Mouse (Mus musculus) hindbrain, embryonic 11.5 days (tissue): ENCODE measurements around the gene Pidd1. TPM values are rescaled to one million over a fixed set of nuclear protein-coding genes. Genes with fewer than 3 reads are reported as not detected.

ENCODE experiments used
- ATAC-seq: fragments of 200-750 bp; cut with Nextera tagmentation; 2 replicates; pipeline ENCODE4 v1.8.0; 2017; ENCODE audit warnings: mild to moderate bottlenecking, moderate TSS enrichment, moderate library complexity; ENCODE audit not compliant: low FRiP score
- DNase-seq: peaks from one replicate; pipeline ENCODE4 v3.0.0-alpha.2; 2015; ENCODE audit warnings: low spot score
- H3K27ac ChIP-seq: fragments of 300-500 bp; sonication (generic); 2 replicates; pipeline ENCODE4 v1.5.1; 2014; ENCODE audit warnings: mild to moderate bottlenecking, low read depth, low read length
- H3K27me3 ChIP-seq: fragments of 300-500 bp; sonication (generic); 2 replicates; pipeline ENCODE4 v1.6.1; 2014; ENCODE audit warnings: mild to moderate bottlenecking, low read length, moderate library complexity, mixed read lengths; ENCODE audit not compliant: control insufficient read depth, insufficient read depth
- H3K36me3 ChIP-seq: fragments of 300-500 bp; sonication (generic); 2 replicates; pipeline ENCODE4 v1.6.1; 2014; ENCODE audit warnings: mild to moderate bottlenecking, low read length, moderate library complexity, mixed read lengths; ENCODE audit not compliant: control insufficient read depth, insufficient read depth
- H3K4me1 ChIP-seq: fragments of 300-500 bp; sonication (generic); replicated peaks from 2 replicates; pipeline ENCODE4 v1.6.1; 2014; ENCODE audit warnings: low read length, mixed read lengths; ENCODE audit not compliant: control insufficient read depth, insufficient read depth
- H3K4me2 ChIP-seq: fragments of 300-500 bp; sonication (generic); replicated peaks from 2 replicates; pipeline ENCODE4 v1.6.1; 2014; ENCODE audit warnings: mild to moderate bottlenecking, low read depth, low read length
- H3K4me3 ChIP-seq: fragments of 300-500 bp; sonication (generic); 2 replicates; pipeline ENCODE4 v1.5.1; 2014; ENCODE audit warnings: low read depth, low read length
- H3K9ac ChIP-seq: fragments of 300-500 bp; sonication (generic); 2 replicates; pipeline ENCODE4 v1.6.1; 2014; ENCODE audit warnings: low read depth, low read length
- H3K9me3 ChIP-seq: fragments of 300-500 bp; sonication (generic); 2 replicates; pipeline ENCODE4 v1.6.1; 2016; ENCODE audit warnings: low read length; ENCODE audit not compliant: control insufficient read depth
- WGBS: fragments of 180-500 bp; shearing (Covaris S2); extraction: QIAGEN DNeasy Blood & Tissue Kit; methylation state at CpG from one replicate; pipeline ENCODE4 v1.1.7; 2014; 5-methylcytosine and 5-hydroxymethylcytosine counted together
- polyA plus RNA-seq: library from polyadenylated mRNA; unstranded; fragments of >200 nt; fragmentation: Nextera tagmentation; extraction: Ambion mirVana; gene quantifications from 2 replicates; pipeline ENCODE4 v1.2.1, GENCODE M21; 2014

Gene Pidd1
- polyA plus RNA-seq, result 8.3 and 8.6 TPM in 2 replicates

- H3K4me2 ChIP-seq, result peak within 1 kb of the TSS; percentile 68
- no peaks in the 10 kb centered on the region for H3K27me3 ChIP-seq
- 0 out of 2 replicates have a peak within 1 kb of the TSS, but pooled peaks have one; percentile 9 for H3K27ac ChIP-seq
- peak within 1 kb of the TSS; percentile 70 for H3K9ac ChIP-seq
- peak; percentile 28; the same call in 1 of the 2 replicates for ATAC-seq
- under 1% methylated on average over 25 of the region's 25 CpGs for WGBS
- H3K9me3 ChIP-seq, result no peaks in the 10 kb centered on the region
- peak within 1 kb of the TSS; percentile 37 for H3K4me3 ChIP-seq
- H3K36me3 ChIP-seq, result no peaks in the 10 kb centered on the region
- DNase-seq, result peak; percentile 81
- peaks cover 11% of the 10 kb centered on the region for H3K4me1 ChIP-seq
Measured at GRCm38 (mm10) chr7:141443828-141444237, at the start of gene Pidd1. Pidd1 (minus strand) TSS chr7:141444025.

- no peak overlapping the region for H3K4me2 ChIP-seq
- no peaks in the 10 kb centered on the region for H3K36me3 ChIP-seq
- H3K9me3 ChIP-seq, result no peaks in the 10 kb centered on the region
- 88% methylated on average over 5 of the region's 5 CpGs for WGBS
- H3K4me3 ChIP-seq, result no peak overlapping the region
- H3K9ac ChIP-seq, result no peak overlapping the region
- H3K27me3 ChIP-seq, result no peaks in the 10 kb centered on the region
- H3K27ac ChIP-seq, result no peak overlapping the region
- ATAC-seq (no peak), DNase-seq (no peak)
- no peaks in the 10 kb centered on the region for H3K4me1 ChIP-seq
Measured at GRCm38 (mm10) chr7:141492738-141493137, 48.9 kb upstream of the Pidd1 start.

DNA sequence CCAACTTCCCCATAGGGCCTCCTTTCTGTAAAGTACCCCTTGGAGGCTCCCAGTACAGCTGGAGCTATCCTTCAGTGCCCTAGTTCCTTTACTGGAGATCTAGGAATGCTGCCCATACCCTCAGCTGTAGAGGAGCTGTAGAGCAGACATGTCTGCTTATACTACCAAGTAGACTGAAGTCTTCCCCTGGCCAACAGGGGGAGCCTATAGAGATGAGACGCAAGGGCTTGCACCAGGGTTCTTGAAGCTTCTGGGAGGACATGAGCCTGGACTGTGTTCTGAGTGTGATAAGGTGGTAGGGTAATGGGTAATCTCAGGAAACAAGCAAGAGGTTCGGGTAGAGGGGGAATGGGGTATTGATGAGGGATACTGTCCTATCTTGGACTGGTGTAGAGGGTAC, 47.3 kb upstream of the Pidd1 start:
- H3K27me3 ChIP-seq, result no peaks in the 10 kb centered on the region
- no peak overlapping the region for H3K4me2 ChIP-seq
- no peak overlapping the region for H3K27ac ChIP-seq
- 86% methylated on average over 2 of the region's 2 CpGs for WGBS
- no peak for ATAC-seq
- H3K4me1 ChIP-seq, result no peaks in the 10 kb centered on the region
- no peak overlapping the region for H3K4me3 ChIP-seq
- H3K9ac ChIP-seq, result no peak overlapping the region
- H3K9me3 ChIP-seq, result no peaks in the 10 kb centered on the region
- H3K36me3 ChIP-seq, result no peaks in the 10 kb centered on the region
- no peak for DNase-seq

GRCm38 (mm10) chr7:141487141-141487540, 43.3 kb upstream of the Pidd1 start:
- WGBS, result 77% methylated on average over 7 of the region's 7 CpGs
- no peaks in the 10 kb centered on the region for H3K36me3 ChIP-seq

DNA sequence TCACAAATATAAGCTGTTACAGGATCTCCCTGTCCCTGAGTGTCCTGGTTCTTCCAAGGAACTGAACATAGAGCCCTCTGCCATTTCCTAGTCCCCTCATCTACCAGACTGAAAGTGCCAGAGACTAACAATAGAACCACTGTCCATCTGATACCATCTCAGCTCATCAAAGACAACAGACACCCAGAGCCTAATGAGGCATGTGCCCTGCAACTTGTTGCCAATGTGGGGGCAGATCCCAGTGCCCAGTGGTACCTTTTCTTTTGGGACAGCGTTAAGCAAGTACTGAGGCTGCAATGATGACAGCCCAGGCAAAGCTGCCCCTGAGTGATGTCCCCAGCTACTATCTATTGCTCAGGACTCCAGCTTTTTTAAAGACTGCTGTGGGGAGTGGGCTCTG, 42.4 kb upstream of the Pidd1 start:
- Histone ChIP-seq H3K9ac (no peak overlapping the region), H3K4me2 (no peak overlapping the region), H3K4me3 (no peak overlapping the region), H3K36me3 (no peaks in the 10 kb centered on the region), H3K9me3 (no peaks in the 10 kb centered on the region), H3K27ac (no peak overlapping the region), H3K4me1 (peaks cover 3% of the 10 kb centered on the region; the same call in 1 of the 2 replicates), H3K27me3 (peaks cover 14% of the 10 kb centered on the region)
- no peak for ATAC-seq
- 84% methylated on average over 1 of the region's 1 CpGs for WGBS
- no peak for DNase-seq

More at GRCm38 (mm10) chr7:141487141-141487540, 43.3 kb upstream of the Pidd1 start:
- no peak for DNase-seq
- ATAC-seq, result no peak
- Histone ChIP-seq H3K4me1 (0 out of 2 replicates have a peak, but pooled peaks cover 2% of the 10 kb centered on the region), H3K4me2 (no peak overlapping the region), H3K4me3 (no peak overlapping the region), H3K27me3 (peaks cover 14% of the 10 kb centered on the region), H3K9ac (no peak overlapping the region), H3K27ac (no peak overlapping the region), H3K9me3 (no peaks in the 10 kb centered on the region)

DNA sequence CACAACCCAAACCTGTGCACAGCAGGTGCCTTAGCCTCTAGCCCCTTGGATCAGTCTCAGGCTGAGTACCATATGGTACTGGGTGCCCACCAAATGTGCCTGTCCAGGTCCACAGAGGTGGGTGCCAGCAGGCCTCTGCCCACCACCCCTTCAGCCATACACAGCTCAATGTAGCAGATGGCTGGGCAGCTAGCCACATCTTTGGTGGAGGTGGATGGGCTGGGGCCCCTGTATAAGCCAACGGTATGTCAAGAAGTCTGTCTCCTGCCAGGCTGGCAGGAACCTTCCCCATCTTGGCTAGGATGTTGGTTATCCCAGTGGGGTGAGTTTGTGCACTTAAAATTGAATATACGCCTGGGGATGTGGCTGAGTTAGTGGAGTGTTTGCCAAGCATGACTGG, 41.8 kb upstream of the Pidd1 start:
- Histone ChIP-seq H3K9ac (no peak overlapping the region), H3K9me3 (no peaks in the 10 kb centered on the region), H3K4me2 (no peak overlapping the region), H3K36me3 (no peaks in the 10 kb centered on the region), H3K27me3 (peaks cover 14% of the 10 kb centered on the region), H3K27ac (no peak overlapping the region), H3K4me1 (peaks cover 5% of the 10 kb centered on the region; the same call in 1 of the 2 replicates), H3K4me3 (no peak overlapping the region)
- 89% methylated on average over 2 of the region's 2 CpGs for WGBS
- ATAC-seq (no peak), DNase-seq (no peak)

GRCm38 (mm10) chr7:141485186-141485585, 41.4 kb upstream of the Pidd1 start:
- 86% methylated on average over 2 of the region's 2 CpGs for WGBS
- Histone ChIP-seq H3K27ac (no peak overlapping the region), H3K9ac (no peak overlapping the region), H3K9me3 (no peaks in the 10 kb centered on the region), H3K4me2 (no peak overlapping the region), H3K4me3 (no peak overlapping the region), H3K27me3 (peaks cover 14% of the 10 kb centered on the region), H3K36me3 (no peaks in the 10 kb centered on the region), H3K4me1 (peaks cover 5% of the 10 kb centered on the region; the same call in 1 of the 2 replicates)
- DNase-seq (no peak), ATAC-seq (no peak)

DNA sequence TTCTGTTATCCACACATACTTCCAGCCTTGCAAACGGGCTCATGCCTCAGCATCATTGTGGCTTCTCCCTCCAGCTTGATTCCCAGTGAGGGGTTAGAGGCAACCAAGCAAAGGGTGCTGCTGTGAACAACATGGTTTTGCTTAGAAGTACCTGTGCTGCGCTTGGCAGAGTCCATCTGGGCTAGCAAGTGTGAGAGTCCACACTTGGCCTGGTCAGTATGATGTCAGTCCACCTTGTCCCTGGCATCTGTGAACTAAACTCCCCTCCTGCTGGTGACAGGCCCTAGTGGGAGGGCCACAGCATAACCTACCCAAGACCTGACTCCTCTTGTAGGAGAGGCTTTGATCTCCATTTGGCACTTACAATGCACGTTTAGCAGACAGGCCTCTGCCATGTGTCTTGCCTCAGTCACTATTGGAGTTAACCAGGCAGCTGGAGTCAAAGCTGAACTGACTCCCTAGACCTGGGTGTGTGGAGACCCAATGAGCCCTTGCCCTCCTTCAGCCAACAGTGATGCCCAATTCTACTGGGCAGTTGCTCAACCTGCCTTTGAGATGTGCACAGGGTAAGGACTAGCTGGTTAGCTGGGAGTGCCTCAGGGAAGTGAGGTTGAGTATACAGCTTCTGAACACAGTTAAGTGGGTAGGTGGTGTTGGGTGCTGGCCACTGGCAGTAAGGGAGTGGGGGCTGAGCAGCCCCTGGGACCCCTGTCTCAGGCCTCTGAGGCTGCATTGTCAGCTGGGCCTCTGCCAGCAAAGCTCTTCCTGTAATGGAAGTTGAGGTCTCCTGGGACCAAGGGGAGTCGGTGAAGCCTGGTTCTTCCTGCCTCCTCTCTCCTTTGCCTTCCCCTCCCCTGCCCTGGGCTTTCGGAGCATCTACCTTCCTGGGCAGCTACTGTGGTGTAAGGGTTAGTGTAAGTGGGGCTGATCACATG, 40.6 kb upstream of the Pidd1 start:
- ATAC-seq (no peak), DNase-seq (no peak)
- Histone ChIP-seq H3K27me3 (peaks cover 14% of the 10 kb centered on the region), H3K36me3 (no peaks in the 10 kb centered on the region), H3K9me3 (no peaks in the 10 kb centered on the region), H3K27ac (no peak overlapping the region), H3K4me2 (no peak overlapping the region), H3K4me1 (peaks cover 5% of the 10 kb centered on the region; the same call in 1 of the 2 replicates), H3K9ac (no peak overlapping the region), H3K4me3 (no peak overlapping the region)
- WGBS, result 65% methylated on average over 5 of the region's 5 CpGs
